Mouse (Mus musculus): ENCODE measurements around the gene Tmeff2.

- TF ChIP-seq GATA1 (IDR thresholded peaks at IDR 0.05; ENCODE audit: low read length) (no peak), TAL1 (IDR thresholded peaks at IDR 0.05; ENCODE audit: low read length) (no peak)
These were observed 248.2 kb downstream of the Tmeff2 start for GRCm38 (mm10) chr1:51148481-51149137.

Measured in erythroblast, embryonic 14.5 days (primary cell).